ENCODE assay signal across 17 mouse cellular contexts in genomic region chr1:161734314-161734713, GRCm38 (mm10). TPM values are rescaled to one million over a fixed set of nuclear protein-coding genes. Genes with fewer than 3 reads are reported as not detected.
DNase-seq lines count a peak whose midpoint lies in the region; ATAC-seq lines count a peak whose summit lies in the region.
"Had no signal": no experiment of that assay in that cellular context is flagged by ENCODE, and none has a peak within 500 bp of the region (broad histone marks: within the 10 kb centered on the region; RNA-seq: fewer than 3 reads in every experiment).

No protein-coding gene starts in this region.

- ATAC-seq in liver, embryonic 13.5 days (ENCODE audit: low read depth) = no peak
- ATAC-seq in monocyte, adult 5-6 weeks (replicated peaks; ENCODE audit: insufficient number of reproducible peaks, low FRiP score, low TSS enrichment, poor library complexity, severe bottlenecking) = peak; percentile 54
- ATAC-seq in intestine, embryonic 15.5 days = no peak
- ATAC-seq: forebrain, embryonic 15.5 days had no signal

- WGBS in liver, embryonic 13.5 days (ENCODE audit: insufficient replicate concordance) = 62% methylated on average over 11 of the region's 11 CpGs
- WGBS in intestine, embryonic 15.5 days = 89% methylated on average over 11 of the region's 11 CpGs

- no peaks in the 10 kb centered on the region for H3K9me3 ChIP-seq in liver, embryonic 13.5 days (replicated peaks)
- H3K9me3 ChIP-seq in intestine, embryonic 15.5 days = no peaks in the 10 kb centered on the region
- H3K9me3 ChIP-seq: forebrain, embryonic 15.5 days; kidney, embryonic 15.5 days had no signal

- DNase-seq in CD4-positive helper T cell, adult 2 months (ENCODE audit: low read depth, low spot score) = peak; percentile 78
- peak; percentile 77 for DNase-seq in T-cell, adult 2 months (ENCODE audit: low spot score)
- DNase-seq in liver, embryonic 13.5 days = no peak
- no peak for DNase-seq in retina, embryonic 14.5 days (ENCODE audit: low spot score)
- no peak for DNase-seq in right cerebral cortex, postnatal 36 days (ENCODE audit: low spot score in 2 of 2)
- DNase-seq: adrenal gland, postnatal 36 days; cerebellum, adult 9-10 months; embryo, embryonic 11 days had no signal

- peak overlapping the region; percentile 29; the same call in 1 of the 2 replicates for H3K4me3 ChIP-seq in liver, embryonic 13.5 days (replicated peaks)
- no peak overlapping the region for H3K4me3 ChIP-seq in intestine, embryonic 15.5 days (replicated peaks)
- H3K4me3 ChIP-seq: forebrain, embryonic 15.5 days; kidney, embryonic 15.5 days had no signal

- peaks cover 10% of the 10 kb centered on the region; the same call in 1 of the 2 replicates for H3K4me1 ChIP-seq in liver, embryonic 13.5 days (replicated peaks)
- H3K4me1 ChIP-seq in intestine, embryonic 15.5 days (replicated peaks) = no peaks in the 10 kb centered on the region
- H3K4me1 ChIP-seq: forebrain, embryonic 15.5 days had no signal

- H3K27ac ChIP-seq in liver, embryonic 13.5 days = no peak overlapping the region
- no peak overlapping the region for H3K27ac ChIP-seq in intestine, embryonic 15.5 days
- H3K27ac ChIP-seq: forebrain, embryonic 15.5 days; kidney, embryonic 15.5 days had no signal

- H3K9ac ChIP-seq in liver, embryonic 13.5 days = no peak overlapping the region
- H3K9ac ChIP-seq in intestine, embryonic 15.5 days = no peak overlapping the region
- H3K9ac ChIP-seq: forebrain, embryonic 15.5 days; kidney, embryonic 15.5 days had no signal

- peaks cover 6% of the 10 kb centered on the region for H3K27me3 ChIP-seq in liver, embryonic 13.5 days
- no peaks in the 10 kb centered on the region for H3K27me3 ChIP-seq in intestine, embryonic 15.5 days (replicated peaks)
- H3K27me3 ChIP-seq: forebrain, embryonic 15.5 days had no signal

- peak overlapping the region; percentile 44 for H3K4me2 ChIP-seq in liver, embryonic 13.5 days
- H3K4me2 ChIP-seq in intestine, embryonic 15.5 days (replicated peaks) = no peak overlapping the region
- H3K4me2 ChIP-seq: forebrain, embryonic 15.5 days; kidney, embryonic 15.5 days; midbrain, embryonic 11.5 days had no signal

- no peaks in the 10 kb centered on the region for H3K36me3 ChIP-seq in liver, embryonic 13.5 days
- no peaks in the 10 kb centered on the region for H3K36me3 ChIP-seq in intestine, embryonic 15.5 days
- H3K36me3 ChIP-seq: forebrain, embryonic 15.5 days; kidney, embryonic 15.5 days had no signal

RNA-seq across cellular contexts. Expression of gene Fasl, which starts 54.0 kb away (rescaled TPM):
- not detected in 2 replicates for polyA plus RNA-seq in liver, embryonic 13.5 days (2015; fragmentation: Nextera tagmentation; extraction: Ambion mirVana)
- total RNA-seq in monocyte, adult 5-6 weeks (2017) = 161 to 263 TPM (median 164 TPM) in 3 replicates
- polyA plus RNA-seq in intestine, embryonic 15.5 days (2015; fragmentation: Nextera tagmentation; extraction: Ambion mirVana) = not detected in 2 replicates
- total RNA-seq: gastrocnemius, adult 18-20 months; left cerebral cortex, postnatal 25 days had no signal
- polyA plus RNA-seq: heart, embryonic 14.5 days; kidney, embryonic 15.5 days; stomach, embryonic 16.5 days had no signal

Comparison
In these comparisons a context has a peak if more than half of its experiments do, and no peak if none do; other contexts are left out.
1. DNase-seq: peak in CD4-positive helper T cell, adult 2 months (single experiment) and T-cell, adult 2 months (single experiment); none in liver, embryonic 13.5 days (single experiment), retina, embryonic 14.5 days (single experiment) and right cerebral cortex, postnatal 36 days (0 of 2).